Mouse (Mus musculus): ENCODE results near the gene Fam184b. TPM values are rescaled to one million over a fixed set of nuclear protein-coding genes. Genes with fewer than 3 reads are reported as not detected.
A peak's percentile ranks its signal among the peaks of the same experiment; 100 is the strongest.
"Not testable (repeated sequence)": the region's sequence is repeated elsewhere in the genome, so short reads cannot be mapped to it uniquely, and the experiment has no call there.

Gene Fam184b
- total RNA-seq (2015) = not detected in 2 replicates
- total RNA-seq (2017) = not detected in 2 replicates

DNA sequence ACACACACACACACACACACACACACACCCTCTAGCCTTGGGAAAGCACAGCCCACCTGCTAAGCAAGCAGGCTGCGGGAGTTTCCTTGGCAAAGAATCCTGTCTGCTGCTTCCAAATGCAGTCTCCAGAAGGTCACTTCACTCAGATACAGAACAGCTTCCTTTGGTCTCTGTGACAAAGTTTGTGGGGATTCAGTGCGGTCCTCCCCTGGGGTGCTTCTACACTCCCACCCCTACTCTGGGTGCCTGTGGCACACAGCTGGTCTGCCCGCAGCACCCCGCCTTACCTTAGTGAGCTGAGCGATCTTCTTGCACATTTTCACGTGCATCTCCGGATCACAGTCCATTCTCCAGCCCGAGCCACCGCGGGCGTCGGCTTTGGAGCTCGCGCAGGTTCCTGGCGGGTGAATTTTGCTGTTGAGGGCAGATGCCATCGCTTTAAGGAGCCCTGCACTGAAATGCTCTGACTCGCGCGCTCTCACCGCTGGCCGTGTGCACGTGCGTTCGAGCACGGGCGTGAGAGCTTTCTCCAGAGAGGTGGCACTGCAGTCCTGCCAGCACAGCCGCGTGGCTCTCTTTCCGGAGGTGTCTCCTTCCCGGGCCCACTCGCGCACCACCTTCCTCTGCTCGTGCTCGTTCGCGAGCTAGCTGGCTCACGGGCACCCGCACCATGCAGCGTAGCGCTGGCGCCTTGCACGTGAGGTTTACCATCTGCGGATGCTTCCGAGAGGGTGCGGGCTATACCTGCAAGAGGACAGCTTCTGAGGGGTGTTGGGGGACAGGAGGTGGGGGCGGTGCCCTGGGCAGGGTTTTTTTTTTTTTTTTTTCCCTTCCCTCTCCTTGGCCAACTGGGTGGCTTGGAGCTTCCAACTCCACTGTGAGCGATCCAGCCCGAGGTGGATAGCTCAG is at the start of gene Fam184b:
TSS of gene Fam184b (minus strand) at position 809 of the 909 bp plus-strand sequence.
- peak; percentile 85 for ATAC-seq (replicated peaks; ENCODE audit: poor library complexity)

DNA sequence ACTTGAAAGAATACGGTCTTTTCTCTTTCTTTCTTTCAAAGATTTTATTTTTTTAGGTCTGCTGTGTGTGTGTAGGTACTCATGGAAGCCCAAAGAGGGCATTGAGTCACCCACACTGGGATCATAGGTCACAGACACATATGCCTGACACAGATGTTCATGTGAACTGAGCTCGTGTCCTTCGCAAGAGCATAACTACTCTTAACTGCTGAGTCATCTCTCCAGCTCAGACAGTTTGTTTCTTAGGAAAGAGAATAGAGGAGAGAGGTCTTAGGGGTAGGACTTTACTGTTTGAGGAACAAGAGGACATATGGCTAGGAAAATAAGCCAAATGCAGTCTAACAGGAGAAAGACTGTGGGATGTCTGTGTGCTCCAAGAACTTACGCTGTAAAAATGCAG is 49.7 kb upstream of the Fam184b start:
- ATAC-seq (replicated peaks; ENCODE audit: poor library complexity) = peak; percentile 37

DNA sequence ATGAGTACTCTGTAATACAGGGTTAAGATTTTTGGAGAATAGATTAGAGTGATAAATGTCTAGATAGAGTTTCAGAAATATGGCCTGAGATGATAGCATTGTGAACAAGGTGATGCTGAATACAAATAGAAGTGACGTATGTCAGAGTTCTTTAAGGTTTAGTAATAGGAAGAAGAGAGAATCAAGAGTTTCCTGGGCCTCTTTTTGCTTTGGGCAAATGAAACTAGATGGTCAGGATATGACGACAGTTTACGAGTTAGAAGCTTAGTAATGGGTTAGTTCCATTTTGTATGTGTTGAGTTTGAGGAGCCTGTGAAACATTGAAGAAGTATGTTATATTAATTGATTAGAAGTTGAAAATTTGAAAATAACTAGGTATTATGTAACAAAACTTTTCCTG is 46.8 kb upstream of the Fam184b start:
- no peak for ATAC-seq (replicated peaks; ENCODE audit: poor library complexity)

DNA sequence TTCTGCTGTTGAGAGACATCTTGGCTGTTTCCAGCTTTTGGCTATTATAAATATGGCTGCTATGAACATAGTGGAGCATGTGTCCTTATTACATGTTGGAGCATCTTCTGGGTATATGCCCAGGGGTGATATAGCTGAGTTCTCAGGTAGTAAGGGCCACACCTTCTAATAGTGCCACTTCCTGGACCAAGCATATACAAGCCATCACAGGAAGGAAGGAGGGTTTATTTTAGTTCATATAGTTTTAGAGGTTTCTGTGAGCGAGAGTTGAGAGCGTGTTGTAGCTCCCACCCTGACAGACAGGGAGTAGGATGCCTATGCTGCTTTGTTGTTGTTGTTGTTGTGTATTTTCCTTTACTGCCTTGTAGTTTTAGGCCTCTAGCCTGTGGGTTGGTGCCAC is 45.8 kb upstream of the Fam184b start:
- no peak for ATAC-seq (replicated peaks; ENCODE audit: poor library complexity)

DNA sequence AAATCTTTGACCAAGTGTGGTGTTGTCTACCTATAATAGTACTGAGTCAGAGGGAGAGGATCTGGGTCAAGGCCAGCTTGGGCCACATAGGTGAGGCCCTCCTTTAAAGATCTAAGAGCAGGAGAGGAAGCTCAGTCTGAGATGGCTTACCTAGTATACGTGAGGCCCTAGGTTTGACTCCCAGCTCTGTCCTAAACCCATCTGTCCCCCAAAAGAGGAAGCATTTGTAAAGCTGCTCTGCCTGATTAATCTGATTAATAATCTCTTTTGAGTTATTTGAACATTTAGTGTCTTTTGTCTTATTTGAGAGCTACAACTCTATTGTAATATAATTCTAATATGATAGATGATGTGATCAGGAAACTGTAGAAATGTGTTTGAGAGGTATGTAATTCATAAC is 44.0 kb upstream of the Fam184b start:
- no peak for ATAC-seq (replicated peaks; ENCODE audit: poor library complexity)

DNA sequence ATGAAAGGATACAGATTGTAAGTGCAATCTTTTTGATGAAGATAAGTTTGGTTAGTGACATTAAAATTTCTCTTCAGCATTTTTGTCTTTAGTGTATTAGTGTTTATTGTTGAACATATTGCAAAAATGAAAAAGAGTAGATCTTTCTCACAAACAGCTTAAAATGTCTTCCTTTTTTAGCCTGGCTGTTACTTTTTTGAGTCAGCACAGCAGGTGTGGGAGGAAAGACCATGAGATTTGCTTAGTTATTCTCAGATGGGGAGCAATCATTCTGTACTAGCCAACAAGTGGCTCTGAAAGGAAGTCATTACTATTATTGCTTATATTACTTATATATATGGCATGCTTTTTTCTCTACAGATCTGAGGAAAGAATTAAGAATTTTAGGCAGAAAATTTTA is 40.5 kb upstream of the Fam184b start:
- no peak for ATAC-seq (replicated peaks; ENCODE audit: poor library complexity)

DNA sequence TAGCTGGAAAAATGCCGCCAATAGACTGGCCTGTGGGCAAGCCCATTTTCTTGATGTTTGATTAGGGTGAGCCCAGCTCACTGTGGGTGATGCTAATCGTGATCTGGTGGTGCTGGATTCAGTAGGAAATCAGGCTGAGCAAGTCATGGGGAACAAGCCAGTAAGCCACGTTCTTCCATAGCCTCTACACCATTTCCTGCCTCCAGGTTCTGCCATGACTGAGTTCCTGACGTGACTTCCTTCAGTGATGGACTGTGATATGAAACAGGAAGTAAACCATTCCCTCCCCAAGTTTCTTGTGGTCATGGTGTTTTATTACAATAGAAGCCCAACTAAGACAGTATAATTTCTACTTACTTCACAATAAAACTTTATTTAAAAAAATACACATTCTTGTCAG is 38.2 kb upstream of the Fam184b start:
- ATAC-seq (replicated peaks; ENCODE audit: poor library complexity) = peak; percentile 90

DNA sequence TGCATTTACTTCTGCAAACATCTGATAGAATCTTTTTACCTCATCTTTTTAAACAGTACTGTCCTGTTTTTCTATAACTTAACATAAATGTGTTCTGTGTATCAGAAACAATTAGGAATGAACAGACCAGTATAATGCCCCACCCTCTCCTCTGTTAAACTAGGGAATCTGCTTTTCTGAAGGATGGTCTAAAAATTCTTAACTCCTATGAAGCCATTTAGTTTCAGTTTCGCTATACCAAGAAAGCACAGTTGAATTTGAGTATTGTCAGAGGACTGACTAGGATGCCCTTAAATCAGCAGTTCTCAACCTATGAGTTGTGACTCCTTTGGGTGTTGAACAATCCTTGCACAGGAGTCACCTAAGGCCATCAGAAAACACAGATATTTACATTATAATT is 35.6 kb upstream of the Fam184b start:
- no peak for ATAC-seq (replicated peaks; ENCODE audit: poor library complexity)

DNA sequence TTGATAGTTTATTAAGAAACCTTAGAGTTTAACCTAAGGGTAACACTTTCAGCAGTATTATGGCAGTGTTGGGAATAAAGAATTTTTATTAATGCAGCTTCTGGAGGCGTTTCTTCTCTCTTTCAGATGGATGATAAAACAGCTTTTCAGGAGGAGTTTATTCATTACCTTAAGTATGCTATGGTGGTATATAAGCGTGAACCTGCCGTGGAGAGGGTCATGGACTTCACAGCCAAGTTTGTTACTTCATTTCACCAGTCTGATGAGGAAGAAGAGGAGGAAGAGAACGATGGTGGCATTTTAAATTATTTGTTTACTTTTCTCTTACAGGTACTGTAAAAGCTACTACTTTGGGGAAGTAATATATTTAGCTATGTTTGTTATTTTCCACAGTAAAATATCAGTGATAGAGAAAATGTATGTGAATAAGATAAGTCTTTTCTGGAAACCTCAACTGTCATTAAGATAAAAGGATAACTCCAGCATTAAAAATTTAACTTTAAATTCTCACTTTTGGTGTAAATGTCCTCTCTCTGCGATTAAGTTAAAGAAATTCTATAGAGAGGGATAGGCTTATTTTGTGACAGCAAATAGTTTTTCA is 31.6 kb upstream of the Fam184b start:
- no peak for ATAC-seq (replicated peaks; ENCODE audit: poor library complexity)

DNA sequence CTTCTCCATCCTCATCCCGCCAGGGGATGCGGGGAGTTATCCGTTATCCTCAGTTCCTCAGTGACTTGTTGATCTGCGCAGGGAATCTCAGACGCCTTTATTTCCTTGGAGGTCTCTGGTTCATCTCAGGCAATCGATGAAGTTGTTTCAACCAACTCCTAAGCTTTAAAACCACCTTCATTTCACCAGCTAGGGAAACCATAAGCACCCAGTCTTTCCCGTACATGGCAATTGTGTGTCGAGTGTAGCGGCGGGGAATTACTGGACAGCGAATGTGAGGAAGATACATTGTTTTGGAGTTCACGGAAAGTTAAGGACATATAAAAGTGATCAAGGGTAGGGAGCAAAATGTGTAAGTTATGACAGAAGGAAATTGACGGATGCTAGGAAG is 30.9 kb upstream of the Fam184b start:
- no peak for ATAC-seq (replicated peaks; ENCODE audit: poor library complexity)

DNA sequence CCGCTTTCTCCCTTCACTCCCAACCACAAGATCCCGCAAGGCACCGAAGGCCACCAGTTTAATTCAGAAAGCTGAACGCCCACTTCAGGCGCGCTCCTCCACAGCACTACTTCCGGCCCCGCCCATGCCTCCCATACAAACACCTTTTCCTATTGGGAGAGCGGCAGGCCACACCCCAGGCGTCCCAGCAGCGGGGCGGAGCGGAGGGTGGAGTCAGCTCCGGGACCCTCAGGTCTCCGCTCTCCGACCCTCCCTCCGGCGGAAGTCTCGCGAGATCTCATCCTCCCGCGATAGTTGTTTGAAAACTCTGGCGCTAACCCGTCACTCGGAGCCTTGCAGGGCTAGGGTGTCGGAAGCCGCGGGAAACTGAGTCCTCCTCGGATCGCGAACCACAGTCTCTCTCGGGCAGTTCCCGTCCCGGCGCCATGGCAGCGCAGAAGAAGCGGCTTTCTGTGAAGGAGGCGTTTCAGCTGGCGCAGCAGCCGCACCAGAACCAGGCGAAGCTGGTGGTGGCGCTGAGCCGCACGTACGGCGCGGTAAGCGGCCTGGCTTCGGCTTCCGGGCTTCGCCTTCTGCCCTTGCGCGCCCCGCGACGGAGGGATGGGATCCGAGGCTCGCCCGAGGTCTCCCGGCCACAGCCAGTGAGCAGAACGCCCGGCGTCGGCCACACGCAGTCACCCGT is 30.3 kb upstream of the Fam184b start, which contains the start of gene Ncapg:
TSS of gene Ncapg (plus strand) at position 322 of the 682 bp plus-strand sequence.
- ATAC-seq (replicated peaks; ENCODE audit: poor library complexity) = peak; percentile 95

DNA sequence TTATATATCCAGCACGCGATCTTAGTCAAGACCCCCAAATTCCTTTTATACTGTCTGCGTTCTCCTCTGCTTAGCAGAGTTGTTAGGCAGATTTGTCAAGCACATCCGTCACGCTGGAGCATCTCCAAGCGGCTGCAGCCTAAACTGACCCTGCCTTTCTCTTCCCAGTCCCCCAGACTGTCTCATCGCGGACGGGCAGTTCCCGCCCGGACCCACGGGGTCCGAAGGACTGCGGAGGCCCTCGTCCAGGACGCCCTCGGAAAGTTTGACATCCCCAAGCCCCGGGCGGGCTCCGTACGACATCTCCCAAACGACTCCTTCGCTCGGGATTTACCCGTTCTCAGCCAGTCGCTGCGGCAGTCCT is 29.8 kb upstream of the Fam184b start:
- no peak for ATAC-seq (replicated peaks; ENCODE audit: poor library complexity)

DNA sequence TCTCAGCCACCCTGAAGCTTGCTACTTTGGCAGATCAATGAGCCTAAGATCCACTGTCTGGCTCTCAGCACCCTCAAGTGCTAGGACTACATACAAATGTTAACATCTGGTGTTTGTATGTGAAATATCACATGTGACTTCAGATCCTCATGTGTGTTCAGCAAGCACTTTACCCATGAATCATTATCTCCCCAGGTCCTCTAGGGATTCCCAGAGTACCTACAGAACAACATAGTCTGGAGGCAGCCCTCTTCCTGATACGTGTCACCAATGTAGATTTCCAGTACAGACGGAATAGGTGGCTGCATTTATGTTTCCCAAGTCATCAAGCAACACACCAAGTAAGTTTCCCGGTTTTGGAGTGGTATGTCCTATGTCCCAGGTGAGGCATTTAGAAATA is 29.4 kb upstream of the Fam184b start:
- 0 out of 2 replicates have a peak, but pooled peaks have one; percentile 8 for ATAC-seq (replicated peaks; ENCODE audit: poor library complexity)

DNA sequence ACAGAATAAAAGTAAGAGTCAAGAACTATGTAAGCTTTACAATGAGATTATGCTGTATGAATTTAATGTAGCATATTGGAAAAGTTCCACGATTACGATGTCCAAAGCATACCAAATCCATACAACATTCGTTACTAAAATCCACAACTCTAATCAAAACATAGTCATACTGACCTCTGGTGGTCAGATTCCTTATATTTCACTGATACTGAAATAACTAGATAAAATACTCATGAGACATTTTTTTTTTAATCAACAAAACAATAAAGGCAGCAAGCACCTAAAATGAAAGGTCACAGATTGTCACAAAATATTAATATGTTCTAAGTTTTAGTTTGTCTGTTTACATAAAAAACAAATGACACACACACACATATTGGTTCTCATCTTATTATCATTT is 28.9 kb upstream of the Fam184b start:
- peak; percentile 17; the same call in 1 of the 2 replicates for ATAC-seq (replicated peaks; ENCODE audit: poor library complexity)

DNA sequence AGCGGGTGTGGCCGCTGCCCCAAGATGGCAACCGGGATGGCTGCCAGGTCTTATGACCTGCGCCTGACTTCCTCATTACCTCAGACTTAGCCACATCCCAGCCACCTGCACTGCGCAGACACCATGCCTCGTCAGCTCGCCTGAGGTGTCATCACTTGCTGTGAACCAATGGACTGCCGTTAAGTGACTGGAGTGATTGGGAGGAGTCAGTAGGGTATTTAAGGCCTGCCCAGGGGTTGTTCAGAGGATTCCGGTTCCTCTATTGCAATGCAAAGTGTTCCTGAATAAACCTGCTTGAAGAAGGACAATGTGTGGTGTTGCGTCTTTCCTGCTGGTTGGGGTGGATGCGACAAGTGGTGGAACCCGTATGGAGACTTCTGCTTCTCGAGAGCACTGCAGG is 19.0 kb upstream of the Fam184b start:
- not testable (repeated sequence) for ATAC-seq (replicated peaks; ENCODE audit: poor library complexity)

DNA sequence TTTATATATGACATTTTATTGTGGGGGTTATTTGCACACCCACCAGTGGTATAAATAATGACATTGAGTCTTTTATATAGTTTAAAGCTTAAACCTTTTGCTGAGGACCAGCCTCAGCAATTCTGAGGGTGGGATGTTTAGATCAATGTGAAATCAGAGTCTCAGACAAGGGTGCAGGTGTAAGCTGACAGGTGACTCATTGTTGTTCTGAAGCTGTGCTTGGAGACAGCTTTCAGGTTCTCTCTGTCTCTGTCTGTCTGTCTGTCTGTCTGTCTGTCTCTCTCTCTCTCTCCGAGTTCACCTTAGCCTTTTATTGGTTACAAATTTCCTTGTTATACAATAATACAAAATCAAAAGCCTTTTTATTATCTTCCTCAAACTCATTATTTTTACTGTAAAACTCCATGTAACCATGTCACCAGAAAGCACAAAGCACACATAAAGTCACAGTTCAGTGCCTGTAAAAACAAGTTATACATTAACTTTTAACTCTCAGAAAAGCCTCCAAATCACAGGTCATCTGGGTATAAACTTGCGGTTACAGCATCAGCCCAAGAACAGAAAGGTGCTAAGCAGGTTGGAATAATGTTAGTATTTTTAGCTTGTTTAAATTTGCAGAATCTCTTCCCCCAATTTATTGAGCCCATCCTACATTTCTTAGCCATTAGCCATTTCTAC is 11.8 kb upstream of the Fam184b start:
- ATAC-seq (replicated peaks; ENCODE audit: poor library complexity) = no peak

DNA sequence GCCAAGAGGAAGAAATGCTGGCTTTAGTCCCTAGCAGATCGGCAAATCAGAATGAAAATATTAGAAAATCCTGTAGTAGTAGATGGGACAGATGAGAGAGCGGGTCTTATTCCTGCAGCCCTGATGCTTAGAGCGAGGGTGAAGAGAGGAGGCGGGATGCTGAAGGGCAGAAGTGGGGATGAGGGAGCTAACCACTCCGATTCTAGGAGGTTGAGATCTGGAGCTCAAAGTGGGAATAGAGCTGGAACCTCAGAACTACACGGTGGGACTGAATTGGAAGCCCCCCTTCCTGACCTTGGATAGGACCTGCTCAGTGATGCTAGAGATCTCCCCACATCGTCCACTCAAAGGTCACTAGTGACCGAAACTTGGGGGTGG is 290 bp upstream of the Fam184b start:
- no peak for ATAC-seq (replicated peaks; ENCODE audit: poor library complexity)

DNA sequence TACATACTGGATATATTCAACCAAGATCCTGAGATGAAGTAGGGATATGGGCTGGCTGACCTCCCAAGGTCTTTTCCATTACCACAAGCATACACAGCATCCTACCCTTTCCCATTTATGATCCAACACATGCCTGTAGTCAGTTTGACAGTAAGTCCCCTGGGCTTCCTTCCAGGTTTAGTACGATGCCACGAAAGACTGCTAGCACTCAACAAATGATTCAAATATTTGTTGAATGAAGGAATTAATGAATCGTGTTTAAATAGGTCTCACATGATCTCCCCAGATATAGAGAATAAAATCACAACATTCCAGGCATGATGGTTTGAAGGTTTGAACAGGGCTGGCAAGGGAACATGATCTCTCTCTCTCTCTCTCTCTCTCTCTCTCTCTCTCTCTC is 1.0 kb downstream of the Fam184b start:
- ATAC-seq (replicated peaks; ENCODE audit: poor library complexity) = no peak

DNA sequence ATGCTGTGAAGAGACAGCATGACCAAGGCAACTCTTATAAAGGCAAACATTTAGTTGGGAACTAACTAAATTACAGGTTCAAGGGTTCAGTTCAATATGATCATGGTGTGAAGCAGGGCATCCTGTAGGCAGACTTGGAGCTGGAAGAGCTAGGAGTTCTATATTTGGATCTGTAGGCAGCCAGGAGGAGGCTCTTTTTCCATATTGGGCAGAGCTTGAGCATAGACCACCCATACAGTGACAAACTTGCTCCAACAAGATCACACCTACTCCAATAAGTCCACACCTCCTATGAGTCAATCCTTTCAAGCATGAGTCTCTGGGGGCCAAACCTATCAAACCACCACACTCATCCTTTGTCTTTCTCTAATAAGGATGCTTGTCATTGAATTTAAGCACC is 9.9 kb downstream of the Fam184b start:
- no peak for ATAC-seq (replicated peaks; ENCODE audit: poor library complexity)

DNA sequence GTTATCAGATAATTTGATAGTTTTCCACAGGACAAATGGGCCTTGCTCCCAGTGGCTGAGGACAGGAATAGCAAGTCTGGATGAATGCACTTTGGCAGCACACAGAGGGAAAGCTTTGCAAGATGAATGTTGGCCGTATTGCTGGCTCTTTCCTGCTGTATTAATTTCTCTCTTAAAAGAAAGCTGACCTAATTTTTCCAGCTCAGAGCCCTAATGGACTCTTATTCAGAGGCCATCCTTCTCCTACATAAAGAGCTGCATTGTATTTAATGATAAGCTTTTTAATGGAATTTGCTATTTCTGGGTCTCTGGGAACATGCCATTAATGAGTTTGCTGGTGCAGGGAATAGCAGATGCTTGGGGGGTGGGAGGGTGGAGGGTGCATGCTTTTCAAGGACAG is 11.6 kb downstream of the Fam184b start:
- ATAC-seq (replicated peaks; ENCODE audit: poor library complexity) = no peak

DNA sequence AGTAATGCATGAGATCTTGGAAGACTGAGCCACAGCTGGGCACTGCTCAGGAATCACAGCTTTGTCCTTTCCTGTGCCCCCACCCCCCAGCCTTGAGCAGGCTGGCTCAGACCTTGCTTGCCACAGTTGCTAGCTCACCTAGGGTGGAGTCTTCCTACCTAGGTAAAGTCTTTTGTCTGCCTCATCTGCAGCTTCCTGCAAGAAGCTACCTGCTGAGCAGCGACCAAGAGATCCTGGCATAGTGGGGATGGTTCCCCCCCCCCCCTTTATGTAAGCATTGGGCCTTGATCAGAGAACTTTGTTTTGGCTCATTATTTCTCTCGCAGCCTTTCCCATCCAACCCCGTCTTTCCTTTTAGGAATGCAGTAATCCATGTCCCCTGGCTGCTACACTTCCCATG is 17.9 kb downstream of the Fam184b start:
- ATAC-seq (replicated peaks; ENCODE audit: poor library complexity) = no peak

Measured in megakaryocyte progenitor cell, adult 5-6 weeks (primary cell).